Mouse (Mus musculus) activated CD4-positive, CD25-positive, alpha-beta regulatory T cell (primary cell): ENCODE measurements around the gene Ndufs4. TPM values are rescaled to one million over a fixed set of nuclear protein-coding genes. Genes with fewer than 3 reads are reported as not detected.

ENCODE experiments used
- polyA plus RNA-seq, 2 experiments: library from polyadenylated mRNA; unstranded; fragments of 100-300 nt; shearing (Covaris generic); gene quantifications; one replicate each; pipeline ENCODE4 v1.2.1; 2017

Gene Ndufs4
- 100 to 1,000 TPM; 225 to 274 TPM for polyA plus RNA-seq

GRCm38 (mm10) chr13:114388211-114388965 lies at the start of gene Ndufs4:
Ndufs4 (minus strand) TSS chr13:114388258.

Other genes starting within 250 kb of the Ndufs4 start
- gene Fst, start 70.7 kb upstream of the Ndufs4 start, polyA plus RNA-seq, result under 1 TPM in 1 of 2 experiments, not detected in 1; 0.50 TPM